Mouse (Mus musculus) hindbrain, embryonic 16.5 days (tissue): ENCODE measurements around the gene Inpp4b. TPM values are rescaled to one million over a fixed set of nuclear protein-coding genes. Genes with fewer than 3 reads are reported as not detected.

Experiments
- ATAC-seq: fragments of 200-750 bp; cut with Nextera tagmentation; 2 replicates; pipeline ENCODE4 v1.8.0; 2017; ENCODE audit warnings: moderate TSS enrichment, moderate library complexity
- H3K27ac ChIP-seq: fragments of 300-500 bp; sonication (generic); 2 replicates; pipeline ENCODE4 v1.5.1; 2014; ENCODE audit warnings: low read depth, mild to moderate bottlenecking, control low read depth, low read length, moderate library complexity
- H3K27me3 ChIP-seq: fragments of 300-500 bp; sonication (generic); replicated peaks from 2 replicates; pipeline ENCODE4 v1.6.1; 2014; ENCODE audit warnings: low read length; ENCODE audit not compliant: control insufficient read depth, insufficient read depth
- H3K36me3 ChIP-seq: fragments of 300-500 bp; sonication (generic); 2 replicates; pipeline ENCODE4 v1.6.1; 2014; ENCODE audit warnings: mild to moderate bottlenecking, low read length, moderate library complexity, mixed read lengths; ENCODE audit not compliant: control insufficient read depth, insufficient read depth
- H3K4me1 ChIP-seq: fragments of 300-500 bp; sonication (generic); 2 replicates; pipeline ENCODE4 v1.6.1; 2014; ENCODE audit warnings: low read depth, low read length; ENCODE audit not compliant: control insufficient read depth, insufficient read depth
- H3K4me2 ChIP-seq: fragments of 300-500 bp; sonication (generic); 2 replicates; pipeline ENCODE4 v1.6.1; 2014; ENCODE audit warnings: mild to moderate bottlenecking, low read length, control low read depth, moderate library complexity
- H3K4me3 ChIP-seq: fragments of 300-500 bp; sonication (generic); 2 replicates; pipeline ENCODE4 v1.5.1; 2014; ENCODE audit warnings: mild to moderate bottlenecking, low read length, control low read depth, moderate library complexity
- H3K9ac ChIP-seq: fragments of 300-500 bp; sonication (generic); 2 replicates; pipeline ENCODE4 v1.6.1; 2014; ENCODE audit warnings: low read depth, mild to moderate bottlenecking, control low read depth, low read length, moderate library complexity
- H3K9me3 ChIP-seq: fragments of 300-500 bp; sonication (generic); 2 replicates; pipeline ENCODE4 v1.6.1; 2014; ENCODE audit warnings: mild to moderate bottlenecking, low read length, moderate library complexity; ENCODE audit not compliant: control insufficient read depth
- WGBS: fragments of 180-500 bp; shearing (Covaris S2); extraction: QIAGEN DNeasy Blood & Tissue Kit; methylation state at CpG from one replicate; pipeline ENCODE4 v1.1.7; 2014; 5-methylcytosine and 5-hydroxymethylcytosine counted together
- polyA plus RNA-seq: library from polyadenylated mRNA; unstranded; fragments of >200 nt; fragmentation: Nextera tagmentation; extraction: Ambion mirVana; gene quantifications from 2 replicates; pipeline ENCODE4 v1.2.1, GENCODE M21; 2015

Inpp4b gene
- polyA plus RNA-seq, 1 experiment from 2014 or later = 13.6 TPM

GRCm38 (mm10) chr8:81615552-81615951 is 273.2 kb downstream of the Inpp4b start:
- ATAC-seq = no peak
- WGBS = 82% methylated on average over 1 of the region's 1 CpGs
- H3K27ac ChIP-seq = no peak overlapping the region

GRCm38 (mm10) chr8:81618918-81619317 is 276.6 kb downstream of the Inpp4b start:
- Histone ChIP-seq H3K4me3 (no peak overlapping the region), H3K4me2 (no peak overlapping the region), H3K27me3 (no peaks in the 10 kb centered on the region), H3K27ac (no peak overlapping the region), H3K4me1 (no peaks in the 10 kb centered on the region), H3K9ac (no peak overlapping the region), H3K36me3 (no peaks in the 10 kb centered on the region), H3K9me3 (no peaks in the 10 kb centered on the region)
- WGBS = 95% methylated on average over 3 of the region's 3 CpGs
- no peak for ATAC-seq

More at GRCm38 (mm10) chr8:81615552-81615951, 273.2 kb downstream of the Inpp4b start:
- Histone ChIP-seq H3K9me3 (no peaks in the 10 kb centered on the region), H3K27me3 (no peaks in the 10 kb centered on the region), H3K4me1 (no peaks in the 10 kb centered on the region), H3K36me3 (no peaks in the 10 kb centered on the region), H3K4me2 (no peak overlapping the region), H3K4me3 (no peak overlapping the region), H3K9ac (no peak overlapping the region)

GRCm38 (mm10) chr8:81635015-81635414 is 292.7 kb downstream of the Inpp4b start:
- ATAC-seq = no peak
- H3K4me3 ChIP-seq = no peak overlapping the region
- no peak overlapping the region for H3K4me2 ChIP-seq
- peaks cover 2% of the 10 kb centered on the region; the same call in 1 of the 2 replicates for H3K9me3 ChIP-seq
- no peaks in the 10 kb centered on the region for H3K36me3 ChIP-seq
- no peaks in the 10 kb centered on the region for H3K4me1 ChIP-seq
- WGBS = 90% methylated on average over 1 of the region's 1 CpGs
- no peak overlapping the region for H3K27ac ChIP-seq
- H3K27me3 ChIP-seq = no peaks in the 10 kb centered on the region
- no peak overlapping the region for H3K9ac ChIP-seq

- Histone ChIP-seq H3K9ac (no peak overlapping the region), H3K4me1 (no peaks in the 10 kb centered on the region), H3K27ac (no peak overlapping the region), H3K27me3 (no peaks in the 10 kb centered on the region), H3K4me3 (no peak overlapping the region), H3K4me2 (no peak overlapping the region), H3K36me3 (no peaks in the 10 kb centered on the region), H3K9me3 (peaks cover 2% of the 10 kb centered on the region; the same call in 1 of the 2 replicates)
- no peak for ATAC-seq
- 92% methylated on average over 2 of the region's 2 CpGs for WGBS
These were observed 293.7 kb downstream of the Inpp4b start for GRCm38 (mm10) chr8:81635912-81636583.

- Histone ChIP-seq H3K36me3 (no peaks in the 10 kb centered on the region), H3K4me2 (no peak overlapping the region), H3K4me3 (no peak overlapping the region), H3K9me3 (no peaks in the 10 kb centered on the region), H3K4me1 (no peaks in the 10 kb centered on the region), H3K27ac (no peak overlapping the region), H3K27me3 (no peaks in the 10 kb centered on the region), H3K9ac (no peak overlapping the region)
- ATAC-seq = no peak
- 92% methylated on average over 3 of the region's 3 CpGs for WGBS
These were observed 296.1 kb downstream of the Inpp4b start for GRCm38 (mm10) chr8:81638478-81638877.

- no peaks in the 10 kb centered on the region for H3K36me3 ChIP-seq
- H3K27ac ChIP-seq = no peak overlapping the region
- no peak overlapping the region for H3K4me2 ChIP-seq
- 71% methylated on average over 4 of the region's 4 CpGs for WGBS
- H3K4me1 ChIP-seq = no peaks in the 10 kb centered on the region
- no peak overlapping the region for H3K4me3 ChIP-seq
- ATAC-seq = no peak
- no peaks in the 10 kb centered on the region for H3K9me3 ChIP-seq
- H3K27me3 ChIP-seq = no peaks in the 10 kb centered on the region
- H3K9ac ChIP-seq = no peak overlapping the region
These were observed 297.5 kb downstream of the Inpp4b start for GRCm38 (mm10) chr8:81639820-81640219.

GRCm38 (mm10) chr8:81643030-81643429 is 300.7 kb downstream of the Inpp4b start:
- 91% methylated on average over 4 of the region's 4 CpGs for WGBS

GRCm38 (mm10) chr8:81692167-81692566 is 349.8 kb downstream of the Inpp4b start:
- H3K9ac ChIP-seq = no peak overlapping the region

More at GRCm38 (mm10) chr8:81643030-81643429, 300.7 kb downstream of the Inpp4b start:
- Histone ChIP-seq H3K36me3 (no peaks in the 10 kb centered on the region), H3K27me3 (no peaks in the 10 kb centered on the region), H3K9ac (no peak overlapping the region), H3K4me3 (no peak overlapping the region), H3K27ac (no peak overlapping the region), H3K4me2 (no peak overlapping the region), H3K9me3 (no peaks in the 10 kb centered on the region), H3K4me1 (no peaks in the 10 kb centered on the region)
- no peak for ATAC-seq

GRCm38 (mm10) chr8:81694893-81695292 is 352.5 kb downstream of the Inpp4b start:
- Histone ChIP-seq H3K27ac (no peak overlapping the region), H3K4me1 (no peaks in the 10 kb centered on the region), H3K4me3 (no peak overlapping the region), H3K36me3 (no peaks in the 10 kb centered on the region), H3K9ac (no peak overlapping the region), H3K9me3 (no peaks in the 10 kb centered on the region), H3K27me3 (no peaks in the 10 kb centered on the region), H3K4me2 (no peak overlapping the region)
- ATAC-seq = no peak
- WGBS = 47% methylated on average over 2 of the region's 2 CpGs

More at GRCm38 (mm10) chr8:81692167-81692566, 349.8 kb downstream of the Inpp4b start:
- H3K4me3 ChIP-seq = no peak overlapping the region
- H3K36me3 ChIP-seq = no peaks in the 10 kb centered on the region
- H3K4me1 ChIP-seq = no peaks in the 10 kb centered on the region
- no peaks in the 10 kb centered on the region for H3K9me3 ChIP-seq
- no peak overlapping the region for H3K27ac ChIP-seq
- H3K27me3 ChIP-seq = no peaks in the 10 kb centered on the region
- H3K4me2 ChIP-seq = no peak overlapping the region
- no peak for ATAC-seq
